Mouse (Mus musculus) retina, postnatal 7 days (tissue): Measurements from ENCODE around the gene Scn1a.

Source experiments
- DNase-seq: peaks from one replicate; pipeline ENCODE4 v3.0.0-alpha.2; 2012; ENCODE audit warnings: low read depth, low spot score

Gene Scn1a

GRCm38 (mm10) chr2:66244013-66244412 is 196.6 kb downstream of the Scn1a start:
- DNase-seq: no peak

DNA sequence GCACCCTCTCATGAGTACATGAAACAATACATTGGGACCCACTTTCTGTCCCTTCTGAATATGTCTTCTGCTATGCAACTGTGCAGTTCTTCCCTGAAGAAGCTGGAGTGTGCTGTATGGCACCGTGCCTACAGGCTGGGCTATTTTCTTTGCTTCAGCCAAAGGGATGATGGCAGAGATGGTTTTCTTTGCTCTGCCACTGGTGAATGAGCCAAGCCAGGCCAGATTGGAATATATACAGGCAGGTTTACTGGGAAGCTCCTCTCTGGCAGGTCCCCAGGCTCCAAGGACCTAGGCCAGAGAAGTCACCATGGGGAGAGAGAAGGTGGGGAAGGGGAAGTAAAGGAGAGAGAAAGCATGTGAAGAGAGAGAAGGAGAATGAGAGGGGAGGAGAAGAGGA is 200.3 kb downstream of the Scn1a start:
- DNase-seq: no peak

GRCm38 (mm10) chr2:66238886-66239285 is 201.8 kb downstream of the Scn1a start:
- DNase-seq: no peak

- no peak for DNase-seq
Measured at GRCm38 (mm10) chr2:66220954-66221353, 219.7 kb downstream of the Scn1a start.
